Mouse (Mus musculus): ENCODE measurements around the gene Arrdc5.

DNA sequence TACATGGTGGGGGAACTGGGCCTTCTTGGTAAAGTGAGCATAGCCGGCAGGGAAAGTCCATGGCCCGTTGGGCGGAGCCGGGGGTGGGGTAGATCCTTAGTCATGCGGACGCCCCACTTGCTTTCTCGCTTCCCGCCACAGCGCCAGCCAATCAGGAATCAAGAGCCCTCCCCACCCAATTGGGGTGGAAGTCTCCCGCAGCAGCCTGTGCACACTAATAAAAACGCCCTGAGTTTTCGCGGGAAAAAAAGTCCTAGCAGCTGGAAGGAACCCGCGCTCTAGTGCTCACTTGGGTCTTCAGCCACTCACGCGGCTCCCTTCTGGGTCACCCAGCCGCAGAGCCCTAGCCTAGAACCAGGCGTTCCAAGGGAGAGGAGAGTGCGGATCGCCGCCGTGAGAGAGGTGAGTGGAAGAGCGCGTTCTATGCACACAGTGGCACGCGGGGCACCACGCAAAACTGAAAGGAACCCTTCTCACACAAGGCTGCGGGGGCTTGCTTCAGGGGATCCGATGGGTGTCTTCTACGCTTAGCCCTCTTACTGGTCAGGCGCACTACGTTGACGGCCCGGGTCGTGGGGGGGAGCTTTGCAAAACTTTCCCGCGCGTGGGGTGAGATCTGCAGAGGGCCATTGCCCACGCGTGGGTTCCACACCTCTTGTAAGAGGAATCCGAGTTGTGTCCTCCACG is 3.2 kb upstream of the Arrdc5 start, which contains the start of gene Uhrf1:
- TF ChIP-seq CTCF (IDR thresholded peaks at IDR 0.05; ENCODE audit: control insufficient read depth, insufficient read depth, insufficient replicate concordance, low read depth, low read length) (no peak), POLR2A (IDR thresholded peaks at IDR 0.05; ENCODE audit: control insufficient read depth, low read depth, low read length) (no peak)

All from testis, adult 2 months (tissue).